Mouse (Mus musculus): Measurements from ENCODE around the gene Fam20c.
A peak's percentile ranks its signal among the peaks of the same experiment; 100 is the strongest.

The Fam20c gene

DNA sequence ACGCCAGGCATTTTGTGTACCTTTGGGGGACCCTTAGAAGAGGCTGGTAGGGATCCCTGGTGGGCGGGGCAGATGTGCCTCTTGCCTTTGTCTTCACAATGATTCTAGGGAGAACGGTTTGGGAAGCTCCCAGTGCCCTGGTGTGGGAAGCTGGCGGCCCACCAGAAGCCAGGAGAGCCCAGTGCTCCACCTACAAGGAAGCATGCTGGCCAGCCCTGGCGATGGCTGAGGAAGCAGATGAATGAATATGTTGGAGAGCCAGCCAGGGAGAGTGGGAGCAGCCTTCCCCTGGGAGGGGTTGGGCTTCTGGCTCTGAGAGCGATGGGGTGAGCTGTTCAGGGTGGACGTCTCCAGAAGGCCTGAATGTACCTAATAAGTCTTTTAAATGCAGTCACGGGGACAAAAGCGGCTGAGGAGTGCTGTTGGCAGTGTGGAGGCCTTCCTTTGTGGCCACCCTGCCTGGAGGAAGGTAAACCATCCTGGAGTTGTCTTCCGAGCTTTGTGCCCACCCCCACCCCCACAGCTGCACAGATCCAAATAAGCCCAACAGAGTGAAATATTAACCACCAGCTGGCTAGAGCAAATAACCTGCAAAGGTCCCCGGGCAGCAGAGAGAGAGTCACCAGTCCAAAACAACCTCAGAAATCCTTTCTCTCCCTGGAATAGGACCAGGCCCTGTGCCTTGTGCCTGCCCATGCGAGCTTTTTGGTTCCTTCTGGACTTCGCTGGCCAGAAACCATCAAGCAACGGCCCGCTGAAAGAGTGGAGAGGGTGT is 2.2 kb downstream of the Fam20c start:
- peak; percentile 48 for DNase-seq (ENCODE audit: low spot score)

DNA sequence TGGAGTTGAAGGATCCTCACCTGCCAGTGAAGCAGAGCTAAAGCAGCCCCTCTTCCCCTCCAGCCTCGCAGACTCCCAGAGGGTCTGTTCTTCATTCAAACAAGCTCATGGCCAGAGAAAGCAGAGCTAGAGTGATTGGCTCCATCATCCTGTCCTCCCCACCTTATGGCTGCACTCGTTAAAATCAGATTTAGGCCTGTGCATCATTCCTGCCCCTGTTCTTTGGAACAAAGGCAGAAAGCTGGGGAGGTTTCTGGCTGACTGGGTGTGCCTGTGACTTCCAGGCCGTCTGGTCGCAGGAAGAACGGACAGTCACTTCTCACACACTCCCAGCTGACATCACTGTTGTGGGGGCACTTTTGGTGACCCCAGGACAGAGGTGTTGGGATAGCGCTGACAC is 2.8 kb downstream of the Fam20c start:
- DNase-seq (ENCODE audit: low spot score) = no peak

DNA sequence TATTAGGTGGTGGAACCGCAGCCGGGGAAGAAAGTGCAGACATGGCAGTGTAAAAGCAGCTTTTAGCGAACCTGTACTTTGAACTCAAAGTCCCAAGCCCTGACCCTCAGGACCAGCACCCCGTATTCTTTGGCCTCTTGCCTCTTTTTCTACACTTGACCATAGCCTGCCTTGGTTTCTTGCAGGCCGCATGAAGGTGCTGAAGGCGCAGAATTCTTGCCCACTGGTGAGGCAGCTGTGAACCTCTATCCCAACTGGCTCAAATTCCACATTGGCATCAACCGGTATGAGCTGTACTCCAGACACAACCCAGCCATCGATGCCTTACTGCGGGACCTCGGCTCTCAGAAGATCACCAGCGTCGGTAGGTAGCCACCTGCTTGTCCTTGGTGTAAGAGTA is 3.3 kb downstream of the Fam20c start:
- DNase-seq (ENCODE audit: low spot score) = no peak

- no peak for DNase-seq (ENCODE audit: low spot score)
Observed at GRCm38 (mm10) chr5:138758533-138758932, 4.2 kb downstream of the Fam20c start.

DNA sequence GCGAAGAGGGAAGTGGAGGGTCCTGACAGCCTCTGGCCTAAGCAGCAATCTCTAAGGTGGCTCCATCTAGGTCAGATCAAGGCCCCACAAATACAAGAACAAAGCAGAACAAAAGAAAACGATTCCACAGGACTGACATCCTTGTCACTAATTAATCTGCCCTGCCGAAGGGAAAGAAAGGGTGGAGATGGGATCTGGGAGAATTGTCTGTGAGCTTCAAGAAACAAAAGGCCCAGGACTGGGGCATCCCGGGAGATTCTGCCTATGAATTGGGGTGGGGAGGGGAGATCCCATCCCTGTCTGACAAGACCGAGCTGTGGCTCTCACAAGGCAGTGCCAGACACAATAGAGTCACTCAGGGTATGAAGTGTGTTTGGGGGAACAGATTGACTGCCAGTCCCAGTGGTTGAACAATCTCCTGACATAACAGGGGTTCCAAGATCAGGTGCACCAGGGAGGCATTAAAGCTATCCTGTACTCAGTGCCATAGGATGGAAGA is 7.6 kb downstream of the Fam20c start:
- DNase-seq (ENCODE audit: low spot score) = no peak

DNA sequence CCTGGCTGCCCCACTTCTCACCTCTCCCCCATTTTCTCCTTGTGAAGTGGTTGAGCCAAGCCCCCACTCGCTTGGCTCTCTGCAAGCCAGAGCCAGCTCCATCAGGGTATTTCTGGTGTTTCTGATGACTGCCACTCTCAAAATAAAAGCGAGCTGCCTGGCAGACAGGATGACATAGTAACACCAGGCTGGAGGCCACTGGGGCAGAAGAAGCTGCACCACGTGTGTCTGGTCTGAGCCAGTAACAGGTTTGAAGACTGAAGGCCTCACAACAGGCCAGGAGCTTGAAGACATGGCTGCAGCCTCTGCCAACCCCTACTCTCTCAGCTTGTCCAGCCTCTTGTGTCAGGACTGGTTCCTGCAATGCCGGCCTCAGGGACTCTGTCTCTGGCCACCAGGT is 8.0 kb downstream of the Fam20c start:
- no peak for DNase-seq (ENCODE audit: low spot score)

DNA sequence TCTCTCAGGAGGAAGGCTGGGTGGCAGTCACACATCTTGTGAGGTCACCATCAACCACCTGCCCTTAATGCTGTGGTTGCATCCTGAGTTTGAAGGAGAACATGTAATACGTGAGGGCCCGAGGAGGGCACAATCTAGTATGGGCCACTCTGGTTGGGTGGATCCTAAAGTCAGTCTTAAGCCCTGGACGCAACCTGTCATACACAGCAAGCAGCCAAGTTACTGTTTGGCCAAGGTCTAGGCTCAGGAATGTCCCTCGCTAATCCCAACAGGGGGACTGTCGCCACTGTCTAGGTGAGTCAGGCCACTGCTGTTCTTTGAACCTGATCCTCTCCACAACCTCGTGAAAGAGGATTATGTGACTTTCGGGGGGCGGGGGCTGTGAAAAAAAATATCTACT is 10.3 kb downstream of the Fam20c start:
- DNase-seq (ENCODE audit: low spot score) = no peak

DNA sequence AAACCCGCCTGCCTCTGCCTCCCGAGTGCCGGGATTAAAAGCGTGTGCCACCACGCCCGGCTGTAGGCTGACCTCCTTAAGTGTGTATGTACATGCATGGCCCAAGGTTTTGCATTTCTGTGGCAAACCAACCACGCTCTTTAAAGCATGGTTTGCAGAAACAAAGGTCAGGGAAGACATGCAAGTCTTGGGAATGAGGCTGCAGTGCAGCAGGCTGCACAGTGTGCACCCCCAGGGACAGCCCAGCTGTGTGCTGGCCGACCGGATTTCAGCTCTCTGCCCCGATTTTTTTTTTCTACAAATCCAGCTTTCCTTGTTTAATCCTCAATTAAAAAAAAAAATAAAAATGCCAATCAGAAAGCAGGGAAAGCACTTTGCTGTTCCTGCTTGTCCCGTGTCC is 13.3 kb downstream of the Fam20c start:
- no peak for DNase-seq (ENCODE audit: low spot score)

DNA sequence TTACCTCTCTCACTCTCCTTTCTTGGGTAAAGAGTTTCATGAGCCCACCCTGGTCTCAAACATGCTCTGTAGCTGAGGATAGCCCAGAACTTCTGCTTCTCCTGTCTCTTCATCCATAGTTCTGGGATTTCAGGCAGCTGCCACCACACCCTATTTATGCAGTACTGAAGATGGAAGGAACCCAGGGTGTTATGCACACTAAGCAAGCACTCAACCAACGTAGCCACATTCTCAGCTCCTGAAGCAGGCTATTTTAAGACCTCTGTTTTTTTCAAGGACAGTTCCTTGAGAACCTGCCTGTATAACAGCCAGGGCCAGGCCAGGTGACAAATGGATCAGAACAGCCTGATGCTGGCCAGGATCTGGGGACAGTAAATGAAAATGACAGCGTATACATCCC is 14.4 kb downstream of the Fam20c start:
- no peak for DNase-seq (ENCODE audit: low spot score)

GRCm38 (mm10) chr5:138769126-138769525 is 14.8 kb downstream of the Fam20c start:
- no peak for DNase-seq (ENCODE audit: low spot score)

- DNase-seq (ENCODE audit: low spot score) = no peak
Observed at GRCm38 (mm10) chr5:138775096-138775495, 20.8 kb downstream of the Fam20c start.

DNA sequence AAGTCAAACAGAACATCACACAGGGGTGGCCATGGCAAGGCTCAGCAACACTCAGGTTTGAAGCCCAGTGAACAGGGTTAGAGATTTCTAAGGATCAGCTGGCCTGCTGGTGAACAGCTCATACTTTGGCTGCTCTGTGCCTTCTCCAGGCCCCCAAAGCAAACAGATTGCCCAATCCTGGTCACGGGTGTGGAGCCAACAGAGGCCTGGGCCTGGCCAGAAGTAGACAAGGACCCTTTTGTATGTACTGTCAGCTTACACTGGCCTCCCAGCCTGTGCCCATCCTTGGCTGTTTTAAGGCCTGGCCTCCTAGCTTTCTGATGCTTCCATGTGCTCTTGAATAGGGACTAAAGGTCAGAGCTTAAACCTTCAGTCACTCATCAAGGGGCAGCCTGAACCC is 22.0 kb downstream of the Fam20c start:
- no peak for DNase-seq (ENCODE audit: low spot score)

DNA sequence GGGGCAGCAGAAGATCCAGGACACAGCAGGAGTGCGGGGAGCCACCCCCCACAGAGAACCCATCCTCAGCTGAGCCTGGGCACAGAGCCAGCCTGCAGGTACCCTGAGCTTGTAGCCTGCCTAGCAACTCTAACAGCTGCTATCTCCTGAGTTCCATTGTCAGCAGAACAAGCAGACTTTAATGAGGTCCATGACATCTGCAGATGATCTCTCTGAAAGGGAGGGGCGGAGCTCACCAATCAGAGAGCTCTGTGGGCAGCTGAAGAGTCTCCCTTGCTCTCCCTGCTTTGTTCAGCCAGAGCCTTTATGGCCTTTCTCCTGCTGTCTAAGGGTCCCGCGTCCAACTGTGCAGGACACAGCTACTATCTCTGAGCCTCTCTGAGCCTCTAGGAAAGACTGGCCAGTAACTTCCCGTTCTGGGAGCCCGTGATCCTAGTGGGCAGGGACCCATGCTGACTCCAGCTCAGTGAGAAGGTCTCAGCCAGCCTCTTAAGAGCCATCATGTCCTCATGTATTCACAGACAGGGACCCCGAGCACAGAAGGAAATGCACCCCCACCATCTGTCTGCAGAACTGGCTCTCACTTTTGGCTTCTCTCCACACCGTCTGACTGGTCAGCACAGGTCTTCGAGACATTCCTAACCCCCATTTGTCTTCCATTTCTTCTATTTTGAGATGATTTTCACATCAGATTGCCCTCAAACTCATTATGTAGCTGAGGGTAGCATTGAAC is 24.6 kb downstream of the Fam20c start:
- no peak for DNase-seq (ENCODE audit: low spot score)

DNA sequence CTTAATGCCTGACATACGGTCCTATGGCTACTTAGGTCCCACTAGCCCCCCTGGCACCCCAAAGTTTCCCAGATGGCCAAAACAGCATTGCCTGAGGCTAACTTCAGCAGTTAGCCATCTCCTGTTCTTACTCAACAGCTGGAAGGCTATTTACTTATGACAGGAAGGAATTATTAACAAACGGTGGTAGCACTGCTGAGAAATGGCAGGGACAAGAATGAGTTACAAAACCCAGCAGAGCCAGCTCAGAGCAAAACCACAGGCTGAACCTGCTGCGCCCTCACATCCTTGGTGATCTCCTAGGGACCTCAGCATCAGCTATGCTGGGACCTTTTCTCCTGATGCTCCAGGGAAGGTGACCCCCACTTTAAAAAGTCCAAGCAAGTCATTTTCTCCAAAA is 25.3 kb downstream of the Fam20c start:
- no peak for DNase-seq (ENCODE audit: low spot score)

GRCm38 (mm10) chr5:138782697-138783096 is 28.4 kb downstream of the Fam20c start:
- DNase-seq (ENCODE audit: low spot score) = no peak

DNA sequence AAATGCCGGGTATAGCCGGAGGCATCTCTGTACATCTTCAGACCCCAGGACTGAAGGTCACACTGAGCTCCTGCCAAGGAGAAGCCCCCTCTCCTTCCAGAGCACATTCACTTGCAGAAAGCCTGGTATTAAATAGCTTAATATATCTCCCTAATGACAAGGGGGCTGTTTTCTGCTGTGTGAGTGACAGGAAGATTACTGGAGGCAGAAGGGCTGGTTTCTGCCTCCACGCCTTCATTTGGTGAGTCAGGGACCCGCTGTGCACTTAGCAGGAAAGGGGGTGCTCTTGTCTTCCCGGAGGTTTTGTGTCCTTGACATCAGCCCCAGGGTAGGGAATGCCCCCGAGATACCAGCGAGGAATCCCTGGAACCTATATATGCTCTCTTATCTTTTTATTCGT is 28.9 kb downstream of the Fam20c start:
- DNase-seq (ENCODE audit: low spot score) = no peak

DNA sequence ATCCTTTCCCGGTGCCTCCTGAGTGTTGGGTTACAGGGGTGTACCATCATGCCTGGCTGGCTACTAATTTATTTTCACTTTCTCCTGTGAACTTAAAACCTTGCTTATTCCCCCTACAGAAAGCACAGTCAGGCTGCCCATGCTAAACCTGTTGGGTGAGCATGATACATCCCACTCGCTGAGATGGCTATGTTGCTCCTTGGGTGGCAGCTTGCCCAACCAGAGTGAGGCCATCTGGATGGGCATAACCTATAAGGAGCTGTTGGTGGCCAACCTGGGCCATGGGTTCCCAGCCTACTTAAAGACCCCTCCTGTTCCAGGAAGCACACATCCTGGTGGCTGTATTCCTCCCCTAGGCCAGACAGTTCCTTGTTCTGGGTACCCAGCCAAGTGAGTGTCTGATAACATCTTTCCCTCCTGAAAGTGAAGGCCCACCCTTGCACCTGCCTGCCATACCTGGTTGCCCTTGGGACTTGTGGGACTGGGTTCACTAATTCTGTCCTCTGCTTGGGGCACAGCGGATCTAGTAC is 31.7 kb downstream of the Fam20c start:
- DNase-seq (ENCODE audit: low spot score) = no peak

DNA sequence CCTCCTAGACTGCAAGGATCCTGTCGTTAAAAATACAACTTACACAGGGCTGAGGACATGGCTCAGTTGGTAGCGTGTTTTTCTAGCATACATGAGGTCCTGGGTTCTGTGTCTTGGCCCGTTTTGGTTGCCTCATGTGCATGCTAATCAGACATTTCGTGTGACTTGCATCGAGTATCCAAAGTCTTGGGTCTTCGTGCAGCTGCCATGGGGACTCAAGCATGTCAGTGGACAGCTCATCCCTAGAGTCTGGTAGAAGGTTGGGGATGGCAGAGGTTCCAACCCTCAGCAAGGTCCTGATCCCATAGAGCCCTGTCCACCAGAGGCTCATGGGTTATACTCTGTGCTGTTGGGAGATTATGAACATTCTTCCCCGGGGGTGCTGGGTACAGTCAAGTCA is 33.3 kb downstream of the Fam20c start:
- DNase-seq (ENCODE audit: low spot score) = no peak

DNA sequence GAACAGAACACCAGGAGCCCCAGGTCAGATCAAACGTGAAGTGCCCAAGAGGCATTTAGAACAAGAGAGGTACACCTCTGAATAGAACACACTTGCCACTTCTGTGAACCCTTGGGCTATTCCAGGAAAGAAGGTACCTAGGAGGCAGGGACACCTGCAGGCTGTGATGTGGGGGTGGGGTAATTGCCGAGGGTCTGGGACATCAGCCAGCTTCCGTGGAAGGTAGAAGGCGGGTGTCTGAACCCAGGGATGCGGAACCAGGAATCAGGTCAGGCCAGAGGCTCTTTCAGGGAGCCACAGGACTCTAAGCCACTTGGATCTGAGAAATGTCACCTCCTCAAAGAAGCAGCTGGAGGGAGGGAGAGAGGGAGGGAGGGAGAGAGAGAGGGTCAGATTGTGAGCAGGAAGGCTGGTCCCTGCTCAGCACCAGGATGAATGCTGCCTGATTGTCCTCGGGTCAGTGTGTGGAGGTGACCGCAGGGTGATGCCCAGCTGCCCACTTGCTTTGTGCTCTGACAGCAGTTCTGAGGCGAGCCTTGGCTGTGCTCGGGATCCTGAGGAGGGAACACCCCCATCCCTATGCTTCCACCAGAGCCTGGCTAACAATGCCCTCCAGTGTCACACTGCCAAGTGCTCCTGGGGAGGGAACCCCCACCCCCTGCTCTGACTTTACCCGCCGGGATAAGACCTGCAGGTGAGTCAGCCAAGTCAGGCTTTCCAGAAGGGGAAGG is 34.3 kb downstream of the Fam20c start:
- DNase-seq (ENCODE audit: low spot score) = peak; percentile 19

DNA sequence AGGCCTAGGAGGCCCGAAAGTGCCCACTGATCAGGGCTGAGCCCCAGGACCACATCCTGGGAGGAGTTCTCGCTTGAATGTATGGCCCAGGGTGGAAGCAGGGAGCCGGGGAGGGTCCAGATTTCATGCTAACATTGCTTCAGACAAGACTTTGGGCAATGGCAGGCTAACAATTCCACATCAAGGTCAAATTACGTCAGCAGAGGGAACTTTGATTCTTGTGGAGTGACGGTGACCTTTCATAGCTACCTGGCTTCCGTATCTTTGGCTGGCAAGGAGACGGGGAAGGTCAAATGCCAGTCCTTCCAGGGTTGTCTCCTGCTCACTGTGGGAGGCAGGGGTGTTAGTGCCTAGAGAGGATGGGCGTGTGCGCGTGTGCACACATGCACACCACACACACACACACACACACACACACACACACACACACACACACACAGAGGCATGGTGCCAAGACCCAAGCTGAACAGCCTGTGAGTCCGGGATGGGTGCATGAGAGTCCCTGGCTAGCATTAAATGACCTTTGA is 36.7 kb downstream of the Fam20c start:
- no peak for DNase-seq (ENCODE audit: low spot score)

GRCm38 (mm10) chr5:138801588-138802116 is 47.3 kb downstream of the Fam20c start:
- no peak for DNase-seq (ENCODE audit: low spot score)

DNA sequence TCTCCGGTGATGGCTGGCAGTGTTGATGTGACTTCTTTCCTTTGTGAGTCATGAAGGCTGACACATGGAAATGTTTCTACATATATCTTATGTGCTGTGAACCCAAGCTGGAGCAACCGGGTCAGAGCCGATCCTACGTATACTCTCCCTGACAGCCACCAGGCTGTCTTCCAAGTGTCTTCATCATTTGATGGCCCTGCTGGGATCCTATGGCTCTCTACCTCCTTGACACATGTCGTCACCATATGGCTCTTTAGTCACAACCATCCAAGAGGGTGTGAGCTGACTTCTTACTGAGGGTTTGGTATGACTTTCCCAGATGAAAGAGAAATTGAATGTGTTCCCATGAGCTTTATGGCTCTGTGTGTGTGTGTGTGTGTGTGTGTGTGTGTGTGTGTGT is 50.0 kb downstream of the Fam20c start:
- no peak for DNase-seq (ENCODE audit: low spot score)
